Mouse (Mus musculus) megakaryocyte, embryonic 14.5 days (primary cell): Measurements from ENCODE around the gene Ccdc18.

Experiments
- FLI1 ChIP-seq: IDR thresholded peaks from 2 replicates; pipeline ENCODE4 v1.6.1; 2012; ENCODE audit warnings: low read length, inconsistent platforms, mixed read lengths
- GATA1 ChIP-seq: IDR thresholded peaks from 3 replicates; pipeline ENCODE4 v1.6.1; 2012; ENCODE audit warnings: mixed read lengths, low read length, inconsistent platforms, borderline replicate concordance

DNA sequence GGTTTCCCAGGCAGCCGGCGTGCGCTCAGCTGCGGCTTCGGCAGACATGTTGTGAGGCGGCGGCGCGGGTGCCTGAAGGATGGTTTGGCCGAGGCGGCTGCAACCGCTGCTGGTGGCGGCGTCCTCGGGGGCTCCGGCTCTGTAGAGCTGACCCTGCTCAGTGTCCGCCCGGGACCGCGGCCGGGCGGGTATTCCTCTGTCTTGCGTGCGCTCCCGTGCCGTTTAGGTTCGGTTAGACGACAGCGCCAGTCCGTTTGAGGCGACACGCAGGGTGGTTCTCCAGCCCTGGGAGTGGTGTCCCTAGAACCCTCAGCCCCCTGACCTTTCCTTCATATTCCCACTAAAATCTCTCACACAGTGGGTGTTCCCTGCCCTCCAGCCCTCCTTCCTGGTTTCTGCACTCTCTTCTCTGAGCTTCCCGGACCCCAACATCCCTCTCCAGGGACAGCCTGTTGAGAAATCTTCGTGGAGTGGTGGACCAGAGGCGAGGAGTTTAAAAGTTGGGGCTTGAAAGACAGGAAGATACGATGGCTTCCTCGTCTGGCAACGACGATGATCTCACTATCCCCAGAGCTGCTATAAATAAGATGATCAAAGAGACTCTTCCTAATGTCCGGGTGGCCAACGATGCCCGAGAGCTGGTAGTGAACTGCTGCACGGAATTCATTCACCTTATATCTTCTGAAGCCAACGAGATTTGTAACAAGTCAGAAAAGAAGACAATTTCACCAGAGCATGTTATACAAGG, 136.6 kb downstream of the Ccdc18 start:
- TF ChIP-seq GATA1 (no peak), FLI1 (no peak)
